Mouse (Mus musculus): ENCODE results near the gene Fgfr2. TPM values are rescaled to one million over a fixed set of nuclear protein-coding genes. Genes with fewer than 3 reads are reported as not detected.
A peak's percentile ranks its signal among the peaks of the same experiment; 100 is the strongest.
"Not testable (repeated sequence)": the region's sequence is repeated elsewhere in the genome, so short reads cannot be mapped to it uniquely, and the experiment has no call there.

Fgfr2 gene
- total RNA-seq, 2 experiments from 2014 or later: 27.3 to 32.7 TPM

- intact Hi-C loops (cut with DNase I): no loop called here
- DNase-seq (ENCODE audit: low spot score in 2 of 2): no peak
Observed at GRCm38 (mm10) chr7:130621953-130622352, 2501.2 kb downstream of the Fgfr2 start.

- DNase-seq (ENCODE audit: low spot score in 2 of 2): no peak
- intact Hi-C loops (cut with DNase I): no loop called here
Observed at GRCm38 (mm10) chr7:130621068-130621467, 2502.1 kb downstream of the Fgfr2 start.

- DNase-seq (ENCODE audit: low spot score in 2 of 2): no peak
- intact Hi-C loops (cut with DNase I): no loop called here
Observed at GRCm38 (mm10) chr7:130617591-130617990, 2505.6 kb downstream of the Fgfr2 start.

GRCm38 (mm10) chr7:130613973-130614372 lies 2509.2 kb downstream of the Fgfr2 start:
- DNase-seq (ENCODE audit: low spot score in 2 of 2): no peak
- intact Hi-C loops (cut with DNase I): no loop called here

- DNase-seq (ENCODE audit: low spot score in 2 of 2): no peak
- intact Hi-C loops (cut with DNase I): no loop called here
Observed at GRCm38 (mm10) chr7:130606958-130607357, 2516.2 kb downstream of the Fgfr2 start.

GRCm38 (mm10) chr7:130605111-130605510 lies 2518.0 kb downstream of the Fgfr2 start:
- DNase-seq (ENCODE audit: low spot score in 2 of 2): no peak

GRCm38 (mm10) chr7:130604390-130604789 lies 2518.8 kb downstream of the Fgfr2 start:
- intact Hi-C loops (cut with DNase I): no loop called here
- DNase-seq (ENCODE audit: low spot score in 2 of 2): peak in 1 of 2 experiments; percentile 16

More at GRCm38 (mm10) chr7:130605111-130605510, 2518.0 kb downstream of the Fgfr2 start:
- intact Hi-C loops (cut with DNase I): no loop called here

GRCm38 (mm10) chr7:130603556-130603955 lies 2519.6 kb downstream of the Fgfr2 start:
- peak; percentile 57 to 61 for DNase-seq (ENCODE audit: low spot score in 2 of 2)
- intact Hi-C loops (cut with DNase I): no loop called here

- intact Hi-C loops (cut with DNase I): no loop called here
- no peak for DNase-seq (ENCODE audit: low spot score in 2 of 2)
Observed at GRCm38 (mm10) chr7:130602804-130603203, 2520.3 kb downstream of the Fgfr2 start.

- intact Hi-C loops (cut with DNase I): no loop called here
- DNase-seq (ENCODE audit: low spot score in 2 of 2): no peak
Observed at GRCm38 (mm10) chr7:130600546-130600945, 2522.6 kb downstream of the Fgfr2 start.

GRCm38 (mm10) chr7:130600074-130600473 lies 2523.1 kb downstream of the Fgfr2 start:
- DNase-seq (ENCODE audit: low spot score in 2 of 2): no peak
- intact Hi-C loops (cut with DNase I): no loop called here

- intact Hi-C loops (cut with DNase I): no loop called here
- DNase-seq (ENCODE audit: low spot score in 2 of 2): no peak
Observed at GRCm38 (mm10) chr7:130597546-130597945, 2525.6 kb downstream of the Fgfr2 start.

GRCm38 (mm10) chr7:130596079-130596855 lies 2526.9 kb downstream of the Fgfr2 start:
- intact Hi-C loops (cut with DNase I): not testable (repeated sequence)

GRCm38 (mm10) chr7:130593375-130594239 lies 2529.5 kb downstream of the Fgfr2 start:
- intact Hi-C loops (cut with DNase I); DNase-seq (ENCODE audit: low spot score in 2 of 2): not testable (repeated sequence)

More at GRCm38 (mm10) chr7:130596079-130596855, 2526.9 kb downstream of the Fgfr2 start:
- DNase-seq (ENCODE audit: low spot score in 2 of 2): not testable (repeated sequence)

GRCm38 (mm10) chr7:130592975-130593374 lies 2530.2 kb downstream of the Fgfr2 start:
- DNase-seq (ENCODE audit: low spot score in 2 of 2); intact Hi-C loops (cut with DNase I): not testable (repeated sequence)

GRCm38 (mm10) chr7:130590845-130591437 lies 2532.2 kb downstream of the Fgfr2 start:
- intact Hi-C loops (cut with DNase I): no loop called here
- no peak for DNase-seq (ENCODE audit: low spot score in 2 of 2)

GRCm38 (mm10) chr7:130590081-130590828 lies 2532.9 kb downstream of the Fgfr2 start:
- no peak for DNase-seq (ENCODE audit: low spot score in 2 of 2)
- intact Hi-C loops (cut with DNase I): no loop called here

- intact Hi-C loops (cut with DNase I): no loop called here
- no peak for DNase-seq (ENCODE audit: low spot score in 2 of 2)
Observed at GRCm38 (mm10) chr7:130586521-130587072, 2536.6 kb downstream of the Fgfr2 start.

- intact Hi-C loops (cut with DNase I): no loop called here
- no peak for DNase-seq (ENCODE audit: low spot score in 2 of 2)
Observed at GRCm38 (mm10) chr7:130578607-130579006, 2544.5 kb downstream of the Fgfr2 start.
